Mouse (Mus musculus) layer of hippocampus, adult 6 months (tissue): ENCODE measurements around the gene Gm8237. TPM values are rescaled to one million over a fixed set of nuclear protein-coding genes. Genes with fewer than 3 reads are reported as not detected.

ENCODE experiments used
- long read RNA-seq, 2 experiments: library from polyadenylated mRNA; unstranded; transcript quantifications; one replicate each; pipeline ENCODE4 v2.0.0; 2019 to 2020
- polyA plus RNA-seq: library from polyadenylated mRNA; unstranded; fragments of <200 nt; fragmentation: Nextera tagmentation; gene quantifications from 2 replicates; pipeline ENCODE4 v1.2.3, GENCODE M21; 2021

Gm8237 gene
- 0.20 and 0.39 TPM in 2 replicates for polyA plus RNA-seq
- long read RNA-seq, experiment 1, partial matches to known transcripts = 0 of 1 reads
- long read RNA-seq, experiment 1, other reads (novel, unspliced or antisense) = 1 of 1 reads
- long read RNA-seq, experiment 2, partial matches to known transcripts = 0 of 2 reads
- long read RNA-seq, experiment 2, other reads (novel, unspliced or antisense) = 2 of 2 reads

GRCm38 (mm10) chr14:5880241-5880640 is at the start of gene Gm8237:
Gene Gm8237, minus strand, starts transcription at chr14:5880382.

GRCm38 (mm10) chr14:5830229-5830628 is 50.0 kb downstream of the Gm8237 start, which contains the start of gene Gm3424:
Gene Gm3424, minus strand, starts transcription at chr14:5830329.

Other genes starting within 250 kb of the Gm8237 start
- gene Gm8265, start 247.4 kb downstream of the Gm8237 start, polyA plus RNA-seq = not detected in 2 replicates
- not detected in 2 replicates for gene Gm9603, start 192.9 kb downstream of the Gm8237 start, polyA plus RNA-seq
- not detected in 2 replicates for gene Gm3373, start 138.8 kb downstream of the Gm8237 start, polyA plus RNA-seq
- gene Gm3383, start 72.4 kb downstream of the Gm8237 start, polyA plus RNA-seq = 0.88 and 0.97 TPM in 2 replicates
- gene Gm3424, start 50.1 kb downstream of the Gm8237 start, polyA plus RNA-seq = not detected in 2 replicates
- 0.51 and 0.65 TPM in 2 replicates for gene Gm3248, start 81.4 kb upstream of the Gm8237 start, polyA plus RNA-seq
- gene Gm3453, start 98.8 kb upstream of the Gm8237 start, polyA plus RNA-seq = not detected in 2 replicates
- not detected in 2 replicates for gene Gm6337, start 177.9 kb upstream of the Gm8237 start, polyA plus RNA-seq
- 0.44 and 1.0 TPM in 2 replicates for gene Gm8206, start 213.6 kb upstream of the Gm8237 start, polyA plus RNA-seq
- 0.29 and 0.30 TPM in 2 replicates for gene Gm3468, start 228.3 kb upstream of the Gm8237 start, polyA plus RNA-seq
- not detected in 2 replicates for gene Gm3476, start 245.4 kb upstream of the Gm8237 start, polyA plus RNA-seq